Mouse (Mus musculus) myocyte (in vitro differentiated cells): Measurements from ENCODE around the gene Arl16. TPM values are rescaled to one million over a fixed set of nuclear protein-coding genes. Genes with fewer than 3 reads are reported as not detected.

Experiments used
- H3K27me3 ChIP-seq: one replicate; pipeline ENCODE4 v1.6.1; 2011; ENCODE audit not compliant: control insufficient read depth, insufficient read depth, insufficient read length
- H3K36me3 ChIP-seq: one replicate; pipeline ENCODE4 v1.6.1; 2011; ENCODE audit not compliant: control insufficient read depth, insufficient read depth
- H3K4me2 ChIP-seq: one replicate; pipeline ENCODE4 v1.6.1; 2011; ENCODE audit warnings: low read depth, control low read depth
- H3K4me3 ChIP-seq: one replicate; pipeline ENCODE4 v1.5.1; 2011; ENCODE audit warnings: mild to moderate bottlenecking, control low read depth, moderate library complexity
- H3K79me2 ChIP-seq: one replicate; pipeline ENCODE4 v1.6.1; 2011; ENCODE audit not compliant: control insufficient read depth, insufficient read depth
- H3ac ChIP-seq: one replicate; pipeline ENCODE4 v1.6.1; 2011; ENCODE audit not compliant: control insufficient read depth, insufficient read length
- CEBPB ChIP-seq: IDR thresholded peaks from 2 replicates; pipeline ENCODE4 v1.6.1; 2011; ENCODE audit warnings: mild to moderate bottlenecking, moderate library complexity; ENCODE audit not compliant: poor library complexity, insufficient read depth, severe bottlenecking
- E2F4 ChIP-seq: IDR thresholded peaks from one replicate; pipeline ENCODE4 v1.6.1; 2011; ENCODE audit warnings: mild to moderate bottlenecking, control low read depth, moderate library complexity; ENCODE audit not compliant: insufficient read depth
- MAX ChIP-seq: IDR thresholded peaks from one replicate; pipeline ENCODE4 v1.6.1; 2011; ENCODE audit warnings: low read depth, mild to moderate bottlenecking, control low read depth
- MYOD1 ChIP-seq, 3 experiments: IDR thresholded peaks; one replicate each; pipeline ENCODE4 v1.6.1; 2011; ENCODE audit warnings: control low read depth in 2 of 3, low read depth in 2 of 3, mild to moderate bottlenecking in 2 of 3, moderate library complexity in 1 of 3; ENCODE audit not compliant: insufficient read length in 2 of 3, control insufficient read depth in 1 of 3
- MYOG ChIP-seq, 3 experiments: IDR thresholded peaks; one replicate each; pipeline ENCODE4 v1.6.1; 2011; ENCODE audit warnings: control low read depth in 2 of 3, low read depth in 2 of 3, mild to moderate bottlenecking in 2 of 3; ENCODE audit not compliant: insufficient read length in 2 of 3, control insufficient read depth in 1 of 3, insufficient read depth in 1 of 3
- POLR2A ChIP-seq: IDR thresholded peaks from one replicate; pipeline ENCODE4 v1.6.1; 2011; ENCODE audit warnings: low read depth, mild to moderate bottlenecking, control low read depth, moderate library complexity; ENCODE audit not compliant: insufficient read length
- POLR2AphosphoS2 ChIP-seq: IDR thresholded peaks from one replicate; pipeline ENCODE4 v1.6.1; 2011; ENCODE audit warnings: low read depth, control low read depth; ENCODE audit not compliant: insufficient read length
- REST ChIP-seq: IDR thresholded peaks from one replicate; pipeline ENCODE4 v1.6.1; 2011; ENCODE audit warnings: mild to moderate bottlenecking, control low read depth, moderate library complexity; ENCODE audit not compliant: insufficient read depth, insufficient read length
- SRF ChIP-seq: IDR thresholded peaks from one replicate; pipeline ENCODE4 v1.6.1; 2011; ENCODE audit warnings: low read depth; ENCODE audit not compliant: control insufficient read depth, insufficient read length
- TCF12 ChIP-seq: IDR thresholded peaks from one replicate; pipeline ENCODE4 v1.6.1; 2011; ENCODE audit warnings: mild to moderate bottlenecking, control low read depth; ENCODE audit not compliant: poor library complexity, insufficient read depth, severe bottlenecking
- TCF3 ChIP-seq: IDR thresholded peaks from one replicate; pipeline ENCODE4 v1.6.1; 2011; ENCODE audit warnings: low read depth, control low read depth; ENCODE audit not compliant: insufficient read length
- USF1 ChIP-seq: IDR thresholded peaks from one replicate; pipeline ENCODE4 v1.6.1; 2011; ENCODE audit warnings: low read depth, mild to moderate bottlenecking, control low read depth, moderate library complexity
- polyA plus RNA-seq: library from polyadenylated mRNA; unstranded; fragments of >200 nt; fragmentation: generic; extraction: Trizol; gene quantifications from one replicate; pipeline ENCODE4 v1.2.1, GENCODE M21; 2012; ENCODE audit warnings: missing spikeins

Gene Arl16
- polyA plus RNA-seq, 1 experiment, result 15.6 TPM

GRCm38 (mm10) chr11:120467736-120468092 lies 307 bp upstream of the Arl16 start:
- peak overlapping the region; percentile 91 for H3K4me2 ChIP-seq
- peak overlapping the region; percentile 67 for H3ac ChIP-seq
- no peaks in the 10 kb centered on the region for H3K27me3 ChIP-seq
- peaks cover 22% of the 10 kb centered on the region for H3K79me2 ChIP-seq
- TF ChIP-seq MAX, result no peak
- TF ChIP-seq TCF3, result no peak
- TF ChIP-seq MYOD1 (IDR thresholded peaks at IDR 0.05; ENCODE audit: control insufficient read depth in 1 of 3, insufficient read length in 2 of 3, low read depth in 2 of 3), result no peak
- TF ChIP-seq USF1, result no peak
- no peak for TF ChIP-seq MYOG (IDR thresholded peaks at IDR 0.05; ENCODE audit: control insufficient read depth in 1 of 3, insufficient read depth in 1 of 3, insufficient read length in 2 of 3, low read depth in 2 of 3)
- TF ChIP-seq POLR2AphosphoS2, result no peak
- TF ChIP-seq TCF12, result no peak
- no peak for TF ChIP-seq E2F4
- TF ChIP-seq REST, result no peak
- TF ChIP-seq SRF, result no peak
- TF ChIP-seq POLR2A, result no peak
- peaks cover 21% of the 10 kb centered on the region for H3K36me3 ChIP-seq
- peak overlapping the region; percentile 74 for H3K4me3 ChIP-seq

GRCm38 (mm10) chr11:120465521-120465920 lies 1.9 kb downstream of the Arl16 start:
- Histone ChIP-seq H3ac (no peak overlapping the region), H3K4me3 (peak overlapping the region; percentile 74), H3K27me3 (no peaks in the 10 kb centered on the region), H3K4me2 (peak overlapping the region; percentile 82), H3K36me3 (peaks cover 14% of the 10 kb centered on the region), H3K79me2 (peaks cover 22% of the 10 kb centered on the region)
- TF ChIP-seq REST, result no peak
- no peak for TF ChIP-seq E2F4
- TF ChIP-seq TCF12, result no peak
- TF ChIP-seq MYOG (IDR thresholded peaks at IDR 0.05; ENCODE audit: control insufficient read depth in 1 of 3, insufficient read depth in 1 of 3, insufficient read length in 2 of 3, low read depth in 2 of 3), result no peak
- no peak for TF ChIP-seq SRF
- TF ChIP-seq POLR2A, result no peak
- no peak for TF ChIP-seq TCF3
- TF ChIP-seq MAX, result no peak

GRCm38 (mm10) chr11:120464365-120464764 lies 3.0 kb downstream of the Arl16 start:
- Histone ChIP-seq H3K4me3 (no peak overlapping the region), H3ac (no peak overlapping the region), H3K36me3 (peaks cover 14% of the 10 kb centered on the region), H3K27me3 (no peaks in the 10 kb centered on the region), H3K4me2 (no peak overlapping the region), H3K79me2 (peaks cover 28% of the 10 kb centered on the region)
- TF ChIP-seq MAX (no peak), TCF3 (no peak), CEBPB (no peak), MYOG (IDR thresholded peaks at IDR 0.05; ENCODE audit: control insufficient read depth in 1 of 3, insufficient read depth in 1 of 3, insufficient read length in 2 of 3, low read depth in 2 of 3) (no peak), POLR2A (no peak), USF1 (no peak), MYOD1 (IDR thresholded peaks at IDR 0.05; ENCODE audit: control insufficient read depth in 1 of 3, insufficient read length in 2 of 3, low read depth in 2 of 3) (no peak), E2F4 (no peak), POLR2AphosphoS2 (no peak), SRF (no peak), TCF12 (no peak), REST (no peak)

- H3K27me3 ChIP-seq, result no peaks in the 10 kb centered on the region
- TF ChIP-seq MYOG (IDR thresholded peaks at IDR 0.05; ENCODE audit: control insufficient read depth in 1 of 3, insufficient read depth in 1 of 3, insufficient read length in 2 of 3, low read depth in 2 of 3), result no peak
- TF ChIP-seq POLR2A, result no peak
- no peak for TF ChIP-seq SRF
- TF ChIP-seq MAX, result no peak
- TF ChIP-seq E2F4, result no peak
- no peak for TF ChIP-seq CEBPB
- TF ChIP-seq TCF12, result no peak
- no peak for TF ChIP-seq TCF3
- no peak for TF ChIP-seq MYOD1 (IDR thresholded peaks at IDR 0.05; ENCODE audit: control insufficient read depth in 1 of 3, insufficient read length in 2 of 3, low read depth in 2 of 3)
- no peak for TF ChIP-seq REST
- no peak for TF ChIP-seq USF1
- no peak for TF ChIP-seq POLR2AphosphoS2
- H3K36me3 ChIP-seq, result peaks cover 15% of the 10 kb centered on the region
- H3ac ChIP-seq, result no peak overlapping the region
- peaks cover 28% of the 10 kb centered on the region for H3K79me2 ChIP-seq
- no peak overlapping the region for H3K4me2 ChIP-seq
- H3K4me3 ChIP-seq, result no peak overlapping the region
These were observed 3.9 kb downstream of the Arl16 start for GRCm38 (mm10) chr11:120463536-120463935.

- no peaks in the 10 kb centered on the region for H3K27me3 ChIP-seq
- peak overlapping the region; percentile 88 for H3K4me3 ChIP-seq
- TF ChIP-seq SRF, result no peak
- H3K79me2 ChIP-seq, result peaks cover 17% of the 10 kb centered on the region
- peaks cover 15% of the 10 kb centered on the region for H3K36me3 ChIP-seq
- peak overlapping the region; percentile 99 for H3K4me2 ChIP-seq
- H3ac ChIP-seq, result peak overlapping the region; percentile 80
These were observed 8.4 kb downstream of the Arl16 start for GRCm38 (mm10) chr11:120458847-120459597.
